Mouse (Mus musculus) intestine, embryonic 16.5 days (tissue): ENCODE results near the gene Olfr329-ps. TPM values are rescaled to one million over a fixed set of nuclear protein-coding genes. Genes with fewer than 3 reads are reported as not detected.
"Not testable (repeated sequence)": the region's sequence is repeated elsewhere in the genome, so short reads cannot be mapped to it uniquely, and the experiment has no call there.

Experiments
- ATAC-seq: fragments of 200-750 bp; cut with Nextera tagmentation; 2 replicates; pipeline ENCODE4 v1.8.0; 2017; ENCODE audit warnings: moderate TSS enrichment, moderate library complexity
- H3K27ac ChIP-seq: fragments of 300-500 bp; sonication (generic); 2 replicates; pipeline ENCODE4 v1.5.1; 2014; ENCODE audit warnings: mild to moderate bottlenecking, low read length
- H3K27me3 ChIP-seq: fragments of 300-500 bp; sonication (generic); replicated peaks from 2 replicates; pipeline ENCODE4 v1.6.1; 2014; ENCODE audit warnings: low read length, control low read depth, mixed read lengths; ENCODE audit not compliant: control insufficient read depth, insufficient read depth
- H3K36me3 ChIP-seq: fragments of 300-500 bp; sonication (generic); 2 replicates; pipeline ENCODE4 v1.6.1; 2014; ENCODE audit warnings: low read length, control low read depth; ENCODE audit not compliant: control insufficient read depth, insufficient read depth
- H3K4me1 ChIP-seq: fragments of 300-500 bp; sonication (generic); 2 replicates; pipeline ENCODE4 v1.6.1; 2014; ENCODE audit warnings: low read length, control low read depth, mixed read lengths; ENCODE audit not compliant: control insufficient read depth, insufficient read depth
- H3K4me2 ChIP-seq: fragments of 300-500 bp; sonication (generic); 2 replicates; pipeline ENCODE4 v1.6.1; 2014; ENCODE audit warnings: low read depth, low read length, control low read depth
- H3K4me3 ChIP-seq: fragments of 300-500 bp; sonication (generic); 2 replicates; pipeline ENCODE4 v1.5.1; 2014; ENCODE audit warnings: mild to moderate bottlenecking, low read length
- H3K9ac ChIP-seq: fragments of 300-500 bp; sonication (generic); 2 replicates; pipeline ENCODE4 v1.6.1; 2014; ENCODE audit warnings: low read depth, low read length
- H3K9me3 ChIP-seq: fragments of 300-500 bp; sonication (generic); 2 replicates; pipeline ENCODE4 v1.6.1; 2016; ENCODE audit warnings: low read length, control low read depth; ENCODE audit not compliant: control insufficient read depth
- WGBS: fragments of 180-500 bp; shearing (Covaris S2); extraction: QIAGEN DNeasy Blood & Tissue Kit; methylation state at CpG from one replicate; pipeline ENCODE4 v1.1.7; 2014; 5-methylcytosine and 5-hydroxymethylcytosine counted together
- polyA plus RNA-seq: library from polyadenylated mRNA; unstranded; fragments of >200 nt; fragmentation: Nextera tagmentation; extraction: Ambion mirVana; gene quantifications from 2 replicates; pipeline ENCODE4 v1.2.1, GENCODE M21; 2015

Gene Olfr329-ps
- polyA plus RNA-seq, 1 experiment from 2014 or later, result not detected

DNA sequence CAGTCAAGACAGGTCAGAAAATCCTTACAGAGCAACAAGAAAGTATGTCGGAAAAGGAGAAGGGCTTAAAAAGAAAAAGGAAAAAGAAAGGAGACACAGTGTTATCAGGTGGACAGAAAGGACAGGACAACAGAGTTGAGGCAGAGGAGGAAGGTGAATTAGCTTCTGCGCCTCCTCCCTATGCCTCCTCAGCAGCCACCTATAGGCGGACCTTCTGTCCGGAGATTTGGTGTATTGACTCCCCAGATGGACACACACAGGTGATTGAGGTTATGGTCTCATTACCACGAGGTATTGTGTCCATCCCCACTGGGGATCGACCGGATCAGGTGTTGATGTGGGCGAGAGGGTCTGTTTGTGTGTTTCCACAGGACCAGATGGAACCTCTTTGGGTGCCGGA lies 26.5 kb downstream of the Olfr329-ps start:
- H3K36me3 ChIP-seq, H3K27me3 ChIP-seq, H3K4me3 ChIP-seq, H3K4me2 ChIP-seq, H3K27ac ChIP-seq, H3K9me3 ChIP-seq, H3K9ac ChIP-seq, H3K4me1 ChIP-seq, ATAC-seq: not testable (repeated sequence)
- 87% methylated on average over 6 of the region's 9 CpGs for WGBS

DNA sequence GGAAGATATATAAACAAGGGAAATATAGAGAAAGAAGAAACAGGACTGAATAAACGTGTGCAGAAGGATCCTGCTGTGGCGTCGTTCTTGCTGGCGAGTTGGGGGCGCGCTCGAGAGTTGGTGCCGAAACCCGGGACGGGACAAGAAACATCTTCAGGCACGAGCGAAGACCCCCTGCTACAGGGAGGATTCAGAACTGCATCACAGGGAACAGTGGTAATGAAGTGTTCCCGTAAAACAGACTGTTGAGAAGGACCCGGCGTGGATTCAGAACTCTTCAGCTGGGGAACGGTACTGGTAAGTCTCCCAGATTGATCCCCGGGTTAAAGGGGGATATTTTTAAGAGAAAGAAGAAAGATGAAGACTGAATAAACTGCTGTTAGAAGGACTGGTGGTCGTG lies 27.3 kb downstream of the Olfr329-ps start:
- 92% methylated on average over 17 of the region's 18 CpGs for WGBS
- H3K36me3 ChIP-seq, H3K27me3 ChIP-seq, H3K9me3 ChIP-seq, H3K4me1 ChIP-seq, H3K4me3 ChIP-seq, H3K9ac ChIP-seq, H3K4me2 ChIP-seq, ATAC-seq, H3K27ac ChIP-seq: not testable (repeated sequence)

DNA sequence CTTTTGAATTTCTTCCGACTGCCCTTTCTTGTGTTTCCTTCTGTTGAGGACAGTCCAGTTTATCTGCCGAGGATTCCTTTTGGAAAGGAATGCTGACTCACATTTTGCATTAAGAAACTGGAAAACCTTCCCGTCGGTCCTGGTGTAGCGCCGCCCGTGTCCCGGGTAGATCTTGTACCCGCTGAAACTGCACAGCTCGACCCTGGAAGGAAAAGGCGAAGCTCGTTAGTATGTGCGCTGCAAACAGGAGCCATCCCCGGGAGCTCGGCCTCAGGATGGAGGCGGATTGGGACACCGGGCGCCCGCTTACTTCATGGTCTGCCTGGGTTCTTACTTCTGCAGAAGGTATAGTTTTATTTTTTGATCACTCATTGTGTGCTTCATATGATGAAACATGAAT lies 37.2 kb downstream of the Olfr329-ps start:
- 85% methylated on average over 19 of the region's 19 CpGs for WGBS
- not testable (repeated sequence) for ATAC-seq, H3K27me3 ChIP-seq, H3K36me3 ChIP-seq, H3K9me3 ChIP-seq, H3K27ac ChIP-seq, H3K9ac ChIP-seq, H3K4me2 ChIP-seq, H3K4me3 ChIP-seq, H3K4me1 ChIP-seq

DNA sequence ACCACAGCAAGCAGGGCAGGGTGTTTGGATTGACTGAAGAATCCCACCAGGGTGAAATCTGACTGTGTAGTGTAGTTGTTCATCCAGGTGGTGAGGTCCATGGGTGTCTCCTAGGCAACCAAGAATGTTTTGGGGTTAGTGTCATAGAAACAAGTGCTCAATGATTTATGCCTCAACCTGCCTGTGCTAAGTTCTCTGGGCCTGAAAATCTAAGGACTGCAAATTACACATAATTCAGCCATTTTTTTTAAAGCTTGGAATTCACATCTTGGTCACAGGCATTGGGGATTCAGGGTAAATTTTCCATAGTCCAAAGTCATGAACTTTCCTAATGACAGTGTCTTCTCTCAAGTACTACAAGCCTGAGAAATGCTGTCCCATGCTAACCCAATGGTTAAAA lies 43.8 kb downstream of the Olfr329-ps start, which contains the start of gene Olfr331:
Olfr331 (minus strand) TSS at position 101 of the 400 bp plus-strand sequence.
- not testable (repeated sequence) for H3K4me3 ChIP-seq, H3K4me1 ChIP-seq, H3K36me3 ChIP-seq, H3K4me2 ChIP-seq, H3K9me3 ChIP-seq, H3K27me3 ChIP-seq, ATAC-seq, H3K9ac ChIP-seq, H3K27ac ChIP-seq

DNA sequence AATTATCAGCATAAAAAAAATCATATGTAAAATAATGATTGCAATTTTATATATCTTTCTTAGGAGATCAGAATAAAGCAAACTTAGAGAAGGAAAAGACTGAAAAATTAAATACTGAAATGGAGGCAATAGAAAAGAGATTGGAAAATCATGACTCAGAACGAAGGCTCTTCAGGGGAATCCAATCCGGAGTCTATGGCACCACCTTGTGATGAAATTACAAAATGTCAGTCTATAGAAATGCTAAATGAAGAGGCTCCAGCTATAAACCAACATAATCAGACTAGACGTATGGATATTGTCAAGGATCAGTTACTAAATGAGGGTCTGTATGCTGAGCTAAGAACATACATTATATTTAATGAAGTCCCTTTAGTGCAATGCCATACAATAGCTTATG lies 46.9 kb downstream of the Olfr329-ps start:
- Histone ChIP-seq H3K9ac (no peak overlapping the region), H3K27me3 (0 out of 2 replicates have a peak, but pooled peaks cover 3% of the 10 kb centered on the region), H3K4me2 (no peak overlapping the region), H3K27ac (no peak overlapping the region), H3K9me3 (no peaks in the 10 kb centered on the region), H3K36me3 (no peaks in the 10 kb centered on the region), H3K4me1 (no peaks in the 10 kb centered on the region), H3K4me3 (no peak overlapping the region)
- no peak for ATAC-seq
- 37% methylated on average over 3 of the region's 3 CpGs for WGBS

DNA sequence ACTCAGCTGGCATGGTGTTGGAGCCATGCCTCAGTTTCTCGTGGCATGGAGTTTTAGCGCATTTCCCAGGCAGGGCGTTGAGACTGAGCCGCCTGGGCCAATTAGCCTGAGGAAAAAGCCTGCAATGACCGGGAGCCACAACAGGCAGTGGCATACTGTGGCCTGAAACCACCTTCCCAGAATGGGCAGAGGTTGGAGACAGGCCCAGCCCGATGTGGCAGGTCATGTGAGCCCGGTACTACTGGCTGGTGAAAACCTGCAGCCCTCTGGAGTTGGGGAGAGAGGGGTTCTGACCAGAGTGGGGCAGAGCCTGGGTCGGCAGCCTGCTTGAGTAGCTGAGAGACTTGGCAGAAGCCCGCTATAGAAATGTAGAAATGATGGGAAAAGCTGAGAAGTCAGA lies 47.5 kb downstream of the Olfr329-ps start:
- no peak overlapping the region for H3K4me2 ChIP-seq

DNA sequence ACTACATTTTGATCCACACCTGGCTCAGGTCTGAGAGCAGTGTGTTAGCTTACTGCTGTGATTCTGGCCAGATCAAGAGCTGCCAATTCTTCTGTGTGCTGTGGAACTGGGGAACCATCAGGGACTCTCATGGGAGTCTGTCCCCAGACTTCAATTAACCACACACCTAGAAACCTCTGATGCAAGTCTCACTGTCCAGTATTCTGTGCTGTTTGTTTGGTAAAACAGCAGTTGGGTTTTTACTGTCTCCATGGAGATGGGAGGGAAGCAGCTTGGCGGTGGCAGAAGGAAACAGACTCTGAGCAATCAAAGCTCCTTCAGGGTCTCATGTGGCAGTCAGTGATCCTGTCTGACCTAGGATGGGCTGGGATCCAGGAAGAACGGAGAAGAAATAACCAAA lies 53.8 kb downstream of the Olfr329-ps start, which contains the start of gene Olfr332:
Olfr332 (minus strand) TSS at position 101 of the 400 bp plus-strand sequence.
- Histone ChIP-seq H3K27ac (no peak within 1 kb of the TSS), H3K27me3 (no peaks in the 10 kb centered on the region; the same call in 1 of the 2 replicates)
- WGBS, result 72% methylated on average over 2 of the region's 2 CpGs

More for the DNA sequence above, 47.5 kb downstream of the Olfr329-ps start:
- no peaks in the 10 kb centered on the region for H3K9me3 ChIP-seq
- WGBS, result 85% methylated on average over 9 of the region's 9 CpGs
- no peaks in the 10 kb centered on the region for H3K36me3 ChIP-seq
- no peaks in the 10 kb centered on the region for H3K4me1 ChIP-seq
- H3K27ac ChIP-seq, result no peak overlapping the region
- no peak overlapping the region for H3K4me3 ChIP-seq
- 0 out of 2 replicates have a peak, but pooled peaks cover 3% of the 10 kb centered on the region for H3K27me3 ChIP-seq
- no peak for ATAC-seq
- H3K9ac ChIP-seq, result no peak overlapping the region

More for the DNA sequence above, 53.8 kb downstream of the Olfr329-ps start, which contains the start of gene Olfr332:
- H3K9ac ChIP-seq, result no peak within 1 kb of the TSS
- H3K4me1 ChIP-seq, result no peaks in the 10 kb centered on the region
- H3K36me3 ChIP-seq, result no peaks in the 10 kb centered on the region
- H3K4me3 ChIP-seq, result no peak within 1 kb of the TSS
- no peak within 1 kb of the TSS for H3K4me2 ChIP-seq
- H3K9me3 ChIP-seq, result no peaks in the 10 kb centered on the region
- ATAC-seq, result no peak

Other genes starting within 250 kb of the Olfr329-ps start
- 20.7 and 22.0 TPM in 2 replicates for gene Zfp692, start 239.4 kb downstream of the Olfr329-ps start, polyA plus RNA-seq
- gene Zfp672, start 216.1 kb downstream of the Olfr329-ps start, polyA plus RNA-seq, result 35.4 and 35.5 TPM in 2 replicates
- 28.3 TPM in 2 replicates for gene Sh3bp5l, start 215.7 kb downstream of the Olfr329-ps start, polyA plus RNA-seq
- gene Lypd8, start 167.4 kb downstream of the Olfr329-ps start, polyA plus RNA-seq, result 1,405 and 1,451 TPM in 2 replicates
- 0.15 and 0.20 TPM in 2 replicates for gene 1810065E05Rik, start 125.3 kb downstream of the Olfr329-ps start, polyA plus RNA-seq
- gene Gm12253, start 113.9 kb downstream of the Olfr329-ps start, polyA plus RNA-seq, result not detected in 2 replicates
- gene Lypd9, start 93.5 kb downstream of the Olfr329-ps start, polyA plus RNA-seq, result not detected in 2 replicates
- gene Olfr30, start 84.2 kb downstream of the Olfr329-ps start, polyA plus RNA-seq, result not detected in 2 replicates
- not detected in 2 replicates for gene Olfr332, start 53.9 kb downstream of the Olfr329-ps start, polyA plus RNA-seq
- gene Olfr331, start 43.9 kb downstream of the Olfr329-ps start, polyA plus RNA-seq, result not detected in 2 replicates
- gene Olfr330, start 11.6 kb downstream of the Olfr329-ps start, polyA plus RNA-seq, result not detected in 2 replicates
- gene Olfr328, start 9.2 kb upstream of the Olfr329-ps start, polyA plus RNA-seq, result 0.06 TPM in 1 of 2 replicates, not detected in the other
- gene Olfr224, start 24.1 kb upstream of the Olfr329-ps start, polyA plus RNA-seq, result not detected in 2 replicates
- gene Olfr325, start 31.3 kb upstream of the Olfr329-ps start, polyA plus RNA-seq, result not detected in 2 replicates
- not detected in 2 replicates for gene Olfr324, start 48.7 kb upstream of the Olfr329-ps start, polyA plus RNA-seq
- 0.51 TPM in 1 of 2 replicates, not detected in the other for gene 2210407C18Rik, start 69.7 kb upstream of the Olfr329-ps start, polyA plus RNA-seq
- gene Olfr323, start 84.1 kb upstream of the Olfr329-ps start, polyA plus RNA-seq, result not detected in 2 replicates
- 0.12 and 0.27 TPM in 2 replicates for gene Trim58, start 94.0 kb upstream of the Olfr329-ps start, polyA plus RNA-seq
- not detected in 2 replicates for gene Olfr322, start 112.4 kb upstream of the Olfr329-ps start, polyA plus RNA-seq
- gene Olfr320, start 134.7 kb upstream of the Olfr329-ps start, polyA plus RNA-seq, result not detected in 2 replicates
- not detected in 2 replicates for gene Olfr319, start 152.7 kb upstream of the Olfr329-ps start, polyA plus RNA-seq
- gene Olfr318, start 177.6 kb upstream of the Olfr329-ps start, polyA plus RNA-seq, result not detected in 2 replicates
- not detected in 2 replicates for gene Olfr317, start 192.8 kb upstream of the Olfr329-ps start, polyA plus RNA-seq
- not detected in 2 replicates for gene Olfr316, start 206.3 kb upstream of the Olfr329-ps start, polyA plus RNA-seq
- not detected in 2 replicates for gene Olfr315, start 226.8 kb upstream of the Olfr329-ps start, polyA plus RNA-seq
- gene Olfr314, start 236.5 kb upstream of the Olfr329-ps start, polyA plus RNA-seq, result not detected in 2 replicates